Mouse (Mus musculus) liver, embryonic 13.5 days (tissue): ENCODE data around the gene Gm13276. TPM values are rescaled to one million over a fixed set of nuclear protein-coding genes. Genes with fewer than 3 reads are reported as not detected.
"Not testable (repeated sequence)": the region's sequence is repeated elsewhere in the genome, so short reads cannot be mapped to it uniquely, and the experiment has no call there.

Experiments
- ATAC-seq: fragments of 200-750 bp; cut with Nextera tagmentation; 2 replicates; pipeline ENCODE4 v1.8.0; 2017; ENCODE audit warnings: low read depth, mild to moderate bottlenecking, moderate number of reproducible peaks, moderate library complexity
- DNase-seq: peaks from one replicate; pipeline ENCODE4 v3.0.0; 2022
- H3K27ac ChIP-seq: fragments of 300-500 bp; sonication (generic); 2 replicates; pipeline ENCODE4 v1.5.1; 2015; ENCODE audit warnings: moderate library complexity, mild to moderate bottlenecking, inconsistent platforms
- H3K27me3 ChIP-seq: fragments of 300-500 bp; sonication (generic); 2 replicates; pipeline ENCODE4 v1.6.1; 2015; ENCODE audit warnings: mild to moderate bottlenecking, inconsistent platforms
- H3K36me3 ChIP-seq: fragments of 300-500 bp; sonication (generic); 2 replicates; pipeline ENCODE4 v1.6.1; 2015; ENCODE audit warnings: mild to moderate bottlenecking, inconsistent platforms
- H3K4me1 ChIP-seq: fragments of 300-500 bp; sonication (generic); replicated peaks from 2 replicates; pipeline ENCODE4 v1.6.1; 2015; ENCODE audit warnings: inconsistent platforms
- H3K4me2 ChIP-seq: fragments of 300-500 bp; sonication (generic); 2 replicates; pipeline ENCODE4 v1.6.1; 2015; ENCODE audit warnings: inconsistent platforms, mild to moderate bottlenecking, moderate library complexity
- H3K4me3 ChIP-seq: fragments of 300-500 bp; sonication (generic); replicated peaks from 2 replicates; pipeline ENCODE4 v1.5.1; 2015; ENCODE audit warnings: mild to moderate bottlenecking, inconsistent platforms
- H3K9ac ChIP-seq: fragments of 300-500 bp; sonication (generic); 2 replicates; pipeline ENCODE4 v1.6.1; 2015; ENCODE audit warnings: mild to moderate bottlenecking, inconsistent platforms
- H3K9me3 ChIP-seq: fragments of 300-500 bp; sonication (generic); replicated peaks from 2 replicates; pipeline ENCODE4 v1.6.1; 2016; ENCODE audit warnings: inconsistent platforms
- WGBS: fragments of 180-500 bp; shearing (Covaris S2); methylation state at CpG from one replicate; pipeline ENCODE4 v1.1.7; 2015; ENCODE audit not compliant: insufficient replicate concordance; 5-methylcytosine and 5-hydroxymethylcytosine counted together
- polyA plus RNA-seq: library from polyadenylated mRNA; unstranded; fragments of >200 nt; fragmentation: Nextera tagmentation; extraction: Ambion mirVana; gene quantifications from 2 replicates; pipeline ENCODE4 v1.2.1, GENCODE M21; 2015

Gm13276 gene
- polyA plus RNA-seq, 1 experiment from 2014 or later, result not detected

DNA sequence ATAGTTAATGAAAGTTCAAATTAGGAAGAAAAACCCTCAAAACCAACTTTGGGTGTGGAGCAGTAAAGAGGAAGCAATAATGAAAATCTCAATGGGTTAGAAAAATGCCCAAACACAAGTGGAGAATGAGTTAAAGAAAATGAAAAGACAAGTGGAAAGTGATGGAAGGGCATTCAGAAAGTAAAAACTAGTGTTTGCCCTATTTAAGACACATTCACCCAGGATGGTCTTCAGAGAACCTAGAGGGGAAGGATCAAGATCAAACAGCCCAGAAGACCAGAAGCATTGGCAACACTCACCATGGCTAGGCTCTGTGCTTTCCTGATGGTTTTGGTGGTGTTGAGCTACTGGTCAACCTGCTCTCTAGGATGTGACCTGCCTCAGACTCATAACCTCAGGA is 41.6 kb downstream of the Gm13276 start, which contains the start of gene Ifna6:
Gene Ifna6, plus strand, starts transcription at position 301 of the 400 bp plus-strand sequence.
- H3K36me3 ChIP-seq, H3K4me3 ChIP-seq, H3K9me3 ChIP-seq, H3K9ac ChIP-seq, H3K27me3 ChIP-seq, H3K4me2 ChIP-seq, H3K4me1 ChIP-seq, ATAC-seq, DNase-seq, H3K27ac ChIP-seq: not testable (repeated sequence)

DNA sequence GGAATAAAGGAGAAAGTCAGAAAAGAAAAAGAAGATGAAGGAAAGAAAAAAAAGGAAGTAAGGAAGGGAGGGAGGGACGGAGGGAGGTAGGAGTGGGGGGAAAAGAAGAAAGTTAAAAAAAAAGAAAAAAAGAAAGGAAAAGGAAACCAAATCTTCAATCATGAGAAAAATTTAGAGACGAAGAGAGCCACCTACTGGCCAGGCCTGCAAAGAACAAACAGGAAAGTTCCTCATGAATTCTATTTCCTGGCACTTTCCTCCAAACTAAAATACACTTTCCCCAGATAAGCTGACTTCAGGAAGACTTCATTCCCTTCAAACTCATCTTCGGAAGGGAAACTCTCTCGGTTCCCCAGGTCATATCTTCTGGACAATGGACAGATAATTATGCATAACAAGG is 45.0 kb downstream of the Gm13276 start:
- Histone ChIP-seq H3K4me2 (no peak overlapping the region), H3K27me3 (no peaks in the 10 kb centered on the region), H3K4me1 (no peaks in the 10 kb centered on the region), H3K4me3 (no peak overlapping the region), H3K9me3 (no peaks in the 10 kb centered on the region), H3K9ac (no peak overlapping the region), H3K27ac (no peak overlapping the region), H3K36me3 (no peaks in the 10 kb centered on the region)
- 16% methylated on average over 4 of the region's 4 CpGs for WGBS
- no peak for DNase-seq
- ATAC-seq, result no peak

DNA sequence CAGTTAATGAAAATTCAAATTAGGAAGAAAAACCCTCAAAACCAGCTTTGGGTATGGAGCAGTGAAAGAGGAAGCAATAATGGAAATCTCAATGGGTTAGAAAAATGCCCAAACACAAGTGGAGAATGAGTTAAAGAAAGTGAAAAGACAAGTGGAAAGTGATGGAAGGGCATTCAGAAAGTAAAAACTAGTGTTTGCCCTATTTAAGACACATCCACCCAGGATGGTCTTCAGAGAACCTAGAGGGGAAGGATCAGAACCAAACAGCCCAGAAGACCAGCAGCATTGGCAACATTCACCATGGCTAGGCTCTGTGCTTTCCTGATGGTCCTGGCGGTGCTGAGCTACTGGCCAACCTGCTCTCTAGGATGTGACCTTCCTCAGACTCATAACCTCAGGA is 49.7 kb downstream of the Gm13276 start, which contains the start of gene Ifna5:
Gene Ifna5, plus strand, starts transcription at position 301 of the 400 bp plus-strand sequence.
- H3K4me3 ChIP-seq, H3K4me1 ChIP-seq, DNase-seq, ATAC-seq, H3K27me3 ChIP-seq, H3K27ac ChIP-seq, H3K9me3 ChIP-seq, H3K4me2 ChIP-seq, H3K9ac ChIP-seq, H3K36me3 ChIP-seq: not testable (repeated sequence)
- 77% methylated on average over 1 of the region's 1 CpGs for WGBS

Other genes with a start within 250 kb of the Gm13276 start
- gene Ifna15, start 227.5 kb upstream of the Gm13276 start, polyA plus RNA-seq, result not detected in 2 replicates
- not detected in 2 replicates for gene Ifna14, start 213.9 kb upstream of the Gm13276 start, polyA plus RNA-seq
- gene Ifna9, start 193.3 kb upstream of the Gm13276 start, polyA plus RNA-seq, result not detected in 2 replicates
- gene Ifna12, start 182.3 kb upstream of the Gm13276 start, polyA plus RNA-seq, result not detected in 2 replicates
- not detected in 2 replicates for gene C87499, start 151.3 kb upstream of the Gm13276 start, polyA plus RNA-seq
- not detected in 2 replicates for gene Ifna13, start 141.2 kb upstream of the Gm13276 start, polyA plus RNA-seq
- gene Ifna16, start 108.8 kb upstream of the Gm13276 start, polyA plus RNA-seq, result not detected in 2 replicates
- not detected in 2 replicates for gene Ifna2, start 101.8 kb upstream of the Gm13276 start, polyA plus RNA-seq
- not detected in 2 replicates for gene Ifnab, start 94.3 kb upstream of the Gm13276 start, polyA plus RNA-seq
- gene Gm26566, start 63.9 kb upstream of the Gm13276 start, polyA plus RNA-seq, result 0.25 and 0.29 TPM in 2 replicates
- gene Klhl9, start 63.2 kb upstream of the Gm13276 start, polyA plus RNA-seq, result 24.6 and 33.1 TPM in 2 replicates
- gene Gm13271, start 30.8 kb upstream of the Gm13276 start, polyA plus RNA-seq, result not detected in 2 replicates
- not detected in 2 replicates for gene Gm13283, start 25.6 kb upstream of the Gm13276 start, polyA plus RNA-seq
- not detected in 2 replicates for gene Gm13290, start 11.9 kb upstream of the Gm13276 start, polyA plus RNA-seq
- gene Gm13289, start 8.8 kb upstream of the Gm13276 start, polyA plus RNA-seq, result not detected in 2 replicates
- gene Gm13272, start 5.9 kb upstream of the Gm13276 start, polyA plus RNA-seq, result not detected in 2 replicates
- gene Ifnz, start 3.6 kb upstream of the Gm13276 start, polyA plus RNA-seq, result not detected in 2 replicates
- gene Gm13277, start 2.9 kb downstream of the Gm13276 start, polyA plus RNA-seq, result not detected in 2 replicates
- not detected in 2 replicates for gene Gm13278, start 5.8 kb downstream of the Gm13276 start, polyA plus RNA-seq
- gene Gm13275, start 8.8 kb downstream of the Gm13276 start, polyA plus RNA-seq, result not detected in 2 replicates
- gene Gm13279, start 11.7 kb downstream of the Gm13276 start, polyA plus RNA-seq, result not detected in 2 replicates
- gene Gm13285, start 14.0 kb downstream of the Gm13276 start, polyA plus RNA-seq, result 0.25 and 0.31 TPM in 2 replicates
- not detected in 2 replicates for gene Gm13287, start 17.5 kb downstream of the Gm13276 start, polyA plus RNA-seq
- not detected in 2 replicates for gene Gm13288, start 19.8 kb downstream of the Gm13276 start, polyA plus RNA-seq
- not detected in 2 replicates for gene Ifna7, start 30.5 kb downstream of the Gm13276 start, polyA plus RNA-seq
- not detected in 2 replicates for gene Ifna11, start 34.2 kb downstream of the Gm13276 start, polyA plus RNA-seq
- not detected in 2 replicates for gene Ifna6, start 41.7 kb downstream of the Gm13276 start, polyA plus RNA-seq
- not detected in 2 replicates for gene Ifna5, start 49.8 kb downstream of the Gm13276 start, polyA plus RNA-seq
- not detected in 2 replicates for gene Ifna4, start 56.2 kb downstream of the Gm13276 start, polyA plus RNA-seq
- gene Ifna1, start 64.4 kb downstream of the Gm13276 start, polyA plus RNA-seq, result not detected in 2 replicates
- not detected in 2 replicates for gene Ifne, start 94.5 kb downstream of the Gm13276 start, polyA plus RNA-seq